Mouse (Mus musculus): ENCODE measurements around the gene Sh3d19.

Gene Sh3d19

GRCm38 (mm10) chr3:86135886-86136563, 165.1 kb downstream of the Sh3d19 start:
- DNase-seq (ENCODE audit: low read depth, low spot score): no peak

GRCm38 (mm10) chr3:86136936-86137574, 166.1 kb downstream of the Sh3d19 start:
- no peak for DNase-seq (ENCODE audit: low read depth, low spot score)

GRCm38 (mm10) chr3:86139660-86140059, 168.8 kb downstream of the Sh3d19 start:
- no peak for DNase-seq (ENCODE audit: low read depth, low spot score)

GRCm38 (mm10) chr3:86141366-86141765, 170.5 kb downstream of the Sh3d19 start:
- no peak for DNase-seq (ENCODE audit: low read depth, low spot score)

GRCm38 (mm10) chr3:86141886-86142262, 171.0 kb downstream of the Sh3d19 start:
- peak; percentile 44 for DNase-seq (ENCODE audit: low read depth, low spot score)

GRCm38 (mm10) chr3:86142263-86142933, 171.5 kb downstream of the Sh3d19 start, which contains the start of gene Rps3a1:
TSS of gene Rps3a1 (minus strand) at chr3:86142702.
- DNase-seq (ENCODE audit: low read depth, low spot score): peak; percentile 98

- no peak for DNase-seq (ENCODE audit: low read depth, low spot score)
Measured at GRCm38 (mm10) chr3:86142934-86143317, 172.0 kb downstream of the Sh3d19 start.

GRCm38 (mm10) chr3:86143343-86143742, 172.4 kb downstream of the Sh3d19 start:
- no peak for DNase-seq (ENCODE audit: low read depth, low spot score)

GRCm38 (mm10) chr3:86149063-86149462, 178.2 kb downstream of the Sh3d19 start:
- DNase-seq (ENCODE audit: low read depth, low spot score): peak; percentile 37

- no peak for DNase-seq (ENCODE audit: low read depth, low spot score)
Measured at GRCm38 (mm10) chr3:86149521-86149920, 178.6 kb downstream of the Sh3d19 start.

- DNase-seq (ENCODE audit: low read depth, low spot score): no peak
Measured at GRCm38 (mm10) chr3:86168841-86169425, 198.0 kb downstream of the Sh3d19 start.

GRCm38 (mm10) chr3:86179714-86180113, 208.8 kb downstream of the Sh3d19 start:
- no peak for DNase-seq (ENCODE audit: low read depth, low spot score)

All from A20 (cell line).